Mouse (Mus musculus): ENCODE measurements at regions not wholly inside any gene's neighbourhood (a gene's known extent, or its start where the extent isn't known, plus 50 kb on each side); places are given as distances from the start of the nearest gene placed in this dataset.

- H3K4me1 ChIP-seq (ENCODE audit: insufficient read depth, low read length), result no peaks in the 10 kb centered on the region
- no peak overlapping the region for H3K9ac ChIP-seq (replicated peaks; ENCODE audit: low read length)
- no peak overlapping the region for H3K4me3 ChIP-seq (ENCODE audit: low read length)
- H3K4me2 ChIP-seq (replicated peaks; ENCODE audit: low read depth, low read length), result no peak overlapping the region
- no peaks in the 10 kb centered on the region for H3K27me3 ChIP-seq (ENCODE audit: insufficient read depth, low read length)
- no peaks in the 10 kb centered on the region for H3K36me3 ChIP-seq (ENCODE audit: insufficient read depth, low read length)
- no peak for ATAC-seq (ENCODE audit: low FRiP score, low TSS enrichment)
- no peak overlapping the region for H3K27ac ChIP-seq (ENCODE audit: low read length)
- no peaks in the 10 kb centered on the region for H3K9me3 ChIP-seq (ENCODE audit: low read length)
- 55% methylated on average over 12 of the region's 12 CpGs for WGBS
Observed at GRCm38 (mm10) chr4:4556126-4556525, 237.0 kb downstream of the Impad1 start.

- no peak overlapping the region for H3K27ac ChIP-seq (ENCODE audit: low read length)
- 93% methylated on average over 5 of the region's 5 CpGs for WGBS
- H3K9ac ChIP-seq (replicated peaks; ENCODE audit: low read length), result no peak overlapping the region
- H3K4me3 ChIP-seq (ENCODE audit: low read length), result no peak overlapping the region
- H3K36me3 ChIP-seq (ENCODE audit: insufficient read depth, low read length), result no peaks in the 10 kb centered on the region
- no peak overlapping the region for H3K4me2 ChIP-seq (replicated peaks; ENCODE audit: low read depth, low read length)
- no peaks in the 10 kb centered on the region for H3K9me3 ChIP-seq (ENCODE audit: low read length)
- no peaks in the 10 kb centered on the region for H3K4me1 ChIP-seq (ENCODE audit: insufficient read depth, low read length)
- H3K27me3 ChIP-seq (ENCODE audit: insufficient read depth, low read length), result no peaks in the 10 kb centered on the region
- ATAC-seq (ENCODE audit: low FRiP score, low TSS enrichment), result no peak
Observed at GRCm38 (mm10) chr4:4550301-4550700, 242.9 kb downstream of the Impad1 start.

GRCm38 (mm10) chr4:4549893-4550292 lies 243.3 kb downstream of the Impad1 start:
- Histone ChIP-seq H3K36me3 (ENCODE audit: insufficient read depth, low read length) (no peaks in the 10 kb centered on the region), H3K9ac (replicated peaks; ENCODE audit: low read length) (no peak overlapping the region), H3K4me2 (replicated peaks; ENCODE audit: low read depth, low read length) (no peak overlapping the region), H3K4me1 (ENCODE audit: insufficient read depth, low read length) (no peaks in the 10 kb centered on the region), H3K27me3 (ENCODE audit: insufficient read depth, low read length) (no peaks in the 10 kb centered on the region), H3K27ac (ENCODE audit: low read length) (no peak overlapping the region), H3K4me3 (ENCODE audit: low read length) (no peak overlapping the region), H3K9me3 (ENCODE audit: low read length) (no peaks in the 10 kb centered on the region)
- ATAC-seq (ENCODE audit: low FRiP score, low TSS enrichment), result no peak
- 79% methylated on average over 4 of the region's 4 CpGs for WGBS

GRCm38 (mm10) chr4:4537172-4537753 lies 255.9 kb downstream of the Impad1 start:
- no peaks in the 10 kb centered on the region for H3K27me3 ChIP-seq (ENCODE audit: insufficient read depth, low read length)
- WGBS, result 55% methylated on average over 2 of the region's 2 CpGs
- no peaks in the 10 kb centered on the region for H3K9me3 ChIP-seq (ENCODE audit: low read length)
- no peak overlapping the region for H3K4me3 ChIP-seq (ENCODE audit: low read length)
- H3K4me1 ChIP-seq (ENCODE audit: insufficient read depth, low read length), result no peaks in the 10 kb centered on the region
- H3K9ac ChIP-seq (replicated peaks; ENCODE audit: low read length), result no peak overlapping the region
- peak overlapping the region; percentile 58; the same call in 1 of the 2 replicates for H3K27ac ChIP-seq (ENCODE audit: low read length)
- H3K36me3 ChIP-seq (ENCODE audit: insufficient read depth, low read length), result no peaks in the 10 kb centered on the region
- ATAC-seq (ENCODE audit: low FRiP score, low TSS enrichment), result peak; percentile 75
- no peak overlapping the region for H3K4me2 ChIP-seq (replicated peaks; ENCODE audit: low read depth, low read length)

GRCm38 (mm10) chr4:4532196-4532595 lies 261.0 kb downstream of the Impad1 start:
- no peaks in the 10 kb centered on the region for H3K9me3 ChIP-seq (ENCODE audit: low read length)

GRCm38 (mm10) chr4:4528311-4528710 lies 264.8 kb downstream of the Impad1 start:
- Histone ChIP-seq H3K27ac (ENCODE audit: low read length) (no peak overlapping the region), H3K4me1 (ENCODE audit: insufficient read depth, low read length) (no peaks in the 10 kb centered on the region), H3K9me3 (ENCODE audit: low read length) (no peaks in the 10 kb centered on the region), H3K27me3 (ENCODE audit: insufficient read depth, low read length) (no peaks in the 10 kb centered on the region), H3K36me3 (ENCODE audit: insufficient read depth, low read length) (no peaks in the 10 kb centered on the region), H3K4me2 (replicated peaks; ENCODE audit: low read depth, low read length) (no peak overlapping the region), H3K9ac (replicated peaks; ENCODE audit: low read length) (no peak overlapping the region), H3K4me3 (ENCODE audit: low read length) (no peak overlapping the region)
- no peak for ATAC-seq (ENCODE audit: low FRiP score, low TSS enrichment)
- WGBS, result 82% methylated on average over 12 of the region's 12 CpGs

More at GRCm38 (mm10) chr4:4532196-4532595, 261.0 kb downstream of the Impad1 start:
- no peak for ATAC-seq (ENCODE audit: low FRiP score, low TSS enrichment)
- H3K9ac ChIP-seq (replicated peaks; ENCODE audit: low read length), result no peak overlapping the region
- no peaks in the 10 kb centered on the region for H3K4me1 ChIP-seq (ENCODE audit: insufficient read depth, low read length)
- no peaks in the 10 kb centered on the region for H3K36me3 ChIP-seq (ENCODE audit: insufficient read depth, low read length)
- no peak overlapping the region for H3K27ac ChIP-seq (ENCODE audit: low read length)
- WGBS, result 70% methylated on average over 4 of the region's 4 CpGs
- no peak overlapping the region for H3K4me2 ChIP-seq (replicated peaks; ENCODE audit: low read depth, low read length)
- no peaks in the 10 kb centered on the region for H3K27me3 ChIP-seq (ENCODE audit: insufficient read depth, low read length)
- H3K4me3 ChIP-seq (ENCODE audit: low read length), result no peak overlapping the region

- 30% methylated on average over 2 of the region's 2 CpGs for WGBS
- Histone ChIP-seq H3K27me3 (ENCODE audit: insufficient read depth, low read length) (no peaks in the 10 kb centered on the region), H3K9ac (replicated peaks; ENCODE audit: low read length) (no peak overlapping the region), H3K4me3 (ENCODE audit: low read length) (no peak overlapping the region), H3K27ac (ENCODE audit: low read length) (no peak overlapping the region), H3K36me3 (ENCODE audit: insufficient read depth, low read length) (no peaks in the 10 kb centered on the region), H3K4me1 (ENCODE audit: insufficient read depth, low read length) (no peaks in the 10 kb centered on the region), H3K9me3 (ENCODE audit: low read length) (no peaks in the 10 kb centered on the region), H3K4me2 (replicated peaks; ENCODE audit: low read depth, low read length) (no peak overlapping the region)
- 0 out of 2 replicates have a peak, but pooled peaks have one; percentile 46 for ATAC-seq (ENCODE audit: low FRiP score, low TSS enrichment)
Observed at GRCm38 (mm10) chr4:4521757-4522156, 271.4 kb downstream of the Impad1 start.

- H3K27me3 ChIP-seq (ENCODE audit: insufficient read depth, low read length), result no peaks in the 10 kb centered on the region
- 91% methylated on average over 2 of the region's 2 CpGs for WGBS
- H3K4me2 ChIP-seq (replicated peaks; ENCODE audit: low read depth, low read length), result no peak overlapping the region
- no peaks in the 10 kb centered on the region for H3K9me3 ChIP-seq (ENCODE audit: low read length)
- H3K4me3 ChIP-seq (ENCODE audit: low read length), result no peak overlapping the region
- H3K4me1 ChIP-seq (ENCODE audit: insufficient read depth, low read length), result no peaks in the 10 kb centered on the region
- no peaks in the 10 kb centered on the region for H3K36me3 ChIP-seq (ENCODE audit: insufficient read depth, low read length)
- ATAC-seq (ENCODE audit: low FRiP score, low TSS enrichment), result no peak
- H3K9ac ChIP-seq (replicated peaks; ENCODE audit: low read length), result no peak overlapping the region
- no peak overlapping the region for H3K27ac ChIP-seq (ENCODE audit: low read length)
Observed at GRCm38 (mm10) chr4:4518741-4519140, 274.4 kb downstream of the Impad1 start.

- H3K36me3 ChIP-seq (ENCODE audit: insufficient read depth, low read length), result no peaks in the 10 kb centered on the region
- H3K9me3 ChIP-seq (ENCODE audit: low read length), result no peaks in the 10 kb centered on the region
- H3K4me3 ChIP-seq (ENCODE audit: low read length), result no peak overlapping the region
- no peak overlapping the region for H3K27ac ChIP-seq (ENCODE audit: low read length)
- ATAC-seq (ENCODE audit: low FRiP score, low TSS enrichment), result no peak
- no peak overlapping the region for H3K9ac ChIP-seq (replicated peaks; ENCODE audit: low read length)
- H3K4me1 ChIP-seq (ENCODE audit: insufficient read depth, low read length), result no peaks in the 10 kb centered on the region
- no peaks in the 10 kb centered on the region for H3K27me3 ChIP-seq (ENCODE audit: insufficient read depth, low read length)
- no peak overlapping the region for H3K4me2 ChIP-seq (replicated peaks; ENCODE audit: low read depth, low read length)
Observed at GRCm38 (mm10) chr4:4513351-4513750, 279.8 kb downstream of the Impad1 start.

- ATAC-seq (ENCODE audit: low FRiP score, low TSS enrichment), result no peak
- H3K4me1 ChIP-seq (ENCODE audit: insufficient read depth, low read length), result no peaks in the 10 kb centered on the region
- H3K36me3 ChIP-seq (ENCODE audit: insufficient read depth, low read length), result no peaks in the 10 kb centered on the region
- H3K27me3 ChIP-seq (ENCODE audit: insufficient read depth, low read length), result no peaks in the 10 kb centered on the region
- no peak overlapping the region for H3K4me3 ChIP-seq (ENCODE audit: low read length)
- no peaks in the 10 kb centered on the region for H3K9me3 ChIP-seq (ENCODE audit: low read length)
- no peak overlapping the region for H3K4me2 ChIP-seq (replicated peaks; ENCODE audit: low read depth, low read length)
- H3K27ac ChIP-seq (ENCODE audit: low read length), result no peak overlapping the region
- H3K9ac ChIP-seq (replicated peaks; ENCODE audit: low read length), result no peak overlapping the region
- WGBS, result 85% methylated on average over 2 of the region's 2 CpGs
Observed at GRCm38 (mm10) chr4:4510180-4510920, 282.8 kb downstream of the Impad1 start.

All from kidney, embryonic 16.5 days (tissue).